Mouse (Mus musculus) midbrain, embryonic 16.5 days (tissue): ENCODE measurements around the gene Wfs1. TPM values are rescaled to one million over a fixed set of nuclear protein-coding genes. Genes with fewer than 3 reads are reported as not detected.

Source experiments
- ATAC-seq: fragments of 200-750 bp; cut with Nextera tagmentation; 2 replicates; pipeline ENCODE4 v1.8.0; 2017; ENCODE audit warnings: moderate TSS enrichment
- H3K27ac ChIP-seq: fragments of 300-500 bp; sonication (generic); 2 replicates; pipeline ENCODE4 v1.5.1; 2014; ENCODE audit warnings: mild to moderate bottlenecking, low read length, mixed read lengths
- H3K27me3 ChIP-seq: fragments of 300-500 bp; sonication (generic); 2 replicates; pipeline ENCODE4 v1.6.1; 2014; ENCODE audit warnings: low read depth, low read length, mixed read lengths; ENCODE audit not compliant: control insufficient read depth, insufficient read depth
- H3K36me3 ChIP-seq: fragments of 300-500 bp; sonication (generic); 2 replicates; pipeline ENCODE4 v1.6.1; 2014; ENCODE audit warnings: mild to moderate bottlenecking, low read length, moderate library complexity, mixed read lengths; ENCODE audit not compliant: control insufficient read depth, insufficient read depth
- H3K4me1 ChIP-seq: fragments of 300-500 bp; sonication (generic); 2 replicates; pipeline ENCODE4 v1.6.1; 2014; ENCODE audit warnings: mild to moderate bottlenecking, low read length, mixed read lengths; ENCODE audit not compliant: control insufficient read depth, insufficient read depth
- H3K4me2 ChIP-seq: fragments of 300-500 bp; sonication (generic); 2 replicates; pipeline ENCODE4 v1.6.1; 2014; ENCODE audit warnings: mild to moderate bottlenecking, low read length, mixed read lengths
- H3K4me3 ChIP-seq: fragments of 300-500 bp; sonication (generic); 2 replicates; pipeline ENCODE4 v1.5.1; 2014; ENCODE audit warnings: low read depth, mild to moderate bottlenecking, low read length, moderate library complexity, mixed read lengths
- H3K9ac ChIP-seq: fragments of 300-500 bp; sonication (generic); 2 replicates; pipeline ENCODE4 v1.6.1; 2014; ENCODE audit warnings: low read depth, low read length, mixed read lengths
- H3K9me3 ChIP-seq: fragments of 300-500 bp; sonication (generic); replicated peaks from 2 replicates; pipeline ENCODE4 v1.6.1; 2014; ENCODE audit warnings: mild to moderate bottlenecking, low read length, mixed read lengths; ENCODE audit not compliant: control insufficient read depth, poor library complexity, severe bottlenecking
- WGBS: fragments of 180-500 bp; shearing (Covaris S2); extraction: QIAGEN DNeasy Blood & Tissue Kit; methylation state at CpG from one replicate; pipeline ENCODE4 v1.1.7; 2014; 5-methylcytosine and 5-hydroxymethylcytosine counted together
- polyA plus RNA-seq: library from polyadenylated mRNA; unstranded; fragments of >200 nt; fragmentation: Nextera tagmentation; extraction: Ambion mirVana; gene quantifications from 2 replicates; pipeline ENCODE4 v1.2.1, GENCODE M21; 2015

Gene Wfs1
- polyA plus RNA-seq = 10.3 and 11.1 TPM in 2 replicates

GRCm38 (mm10) chr5:36988781-36989624 is at the start of gene Wfs1:
TSS of gene Wfs1 (minus strand) at chr5:36989205.
- H3K27me3 ChIP-seq = no peaks in the 10 kb centered on the region
- peaks cover 13% of the 10 kb centered on the region; the same call in 1 of the 2 replicates for H3K4me1 ChIP-seq
- no peaks in the 10 kb centered on the region for H3K9me3 ChIP-seq
- WGBS = under 1% methylated on average over 60 of the region's 60 CpGs
- H3K4me2 ChIP-seq = peak within 1 kb of the TSS; percentile 99
- peak within 1 kb of the TSS; percentile 67 for H3K4me3 ChIP-seq
- peak within 1 kb of the TSS; percentile 22; the same call in 1 of the 2 replicates for H3K27ac ChIP-seq
- no peaks in the 10 kb centered on the region for H3K36me3 ChIP-seq
- peak; percentile 98 for ATAC-seq
- H3K9ac ChIP-seq = peak within 1 kb of the TSS; percentile 68

- H3K4me1 ChIP-seq = peaks cover 2% of the 10 kb centered on the region; the same call in 1 of the 2 replicates
- H3K36me3 ChIP-seq = no peaks in the 10 kb centered on the region
- WGBS = 76% methylated on average over 3 of the region's 3 CpGs
- no peak overlapping the region for H3K9ac ChIP-seq
- no peak overlapping the region for H3K4me2 ChIP-seq
- no peaks in the 10 kb centered on the region for H3K9me3 ChIP-seq
- ATAC-seq = no peak
- H3K27ac ChIP-seq = no peak overlapping the region
- H3K27me3 ChIP-seq = no peaks in the 10 kb centered on the region
- no peak overlapping the region for H3K4me3 ChIP-seq
Measured at GRCm38 (mm10) chr5:37036884-37037283, 47.9 kb upstream of the Wfs1 start.

- H3K4me1 ChIP-seq = peaks cover 3% of the 10 kb centered on the region; the same call in 1 of the 2 replicates
- no peak for ATAC-seq
- no peak overlapping the region for H3K27ac ChIP-seq
- no peak overlapping the region for H3K4me2 ChIP-seq
- 84% methylated on average over 6 of the region's 6 CpGs for WGBS
- H3K27me3 ChIP-seq = no peaks in the 10 kb centered on the region
- H3K9ac ChIP-seq = no peak overlapping the region
- no peaks in the 10 kb centered on the region for H3K9me3 ChIP-seq
- H3K36me3 ChIP-seq = no peaks in the 10 kb centered on the region
- H3K4me3 ChIP-seq = no peak overlapping the region
Measured at GRCm38 (mm10) chr5:37035896-37036295, 46.9 kb upstream of the Wfs1 start.

GRCm38 (mm10) chr5:37035192-37035591 is 46.2 kb upstream of the Wfs1 start:
- H3K27me3 ChIP-seq = no peaks in the 10 kb centered on the region; the same call in 1 of the 2 replicates
- no peak overlapping the region for H3K27ac ChIP-seq
- H3K9ac ChIP-seq = no peak overlapping the region
- no peaks in the 10 kb centered on the region for H3K36me3 ChIP-seq
- WGBS = 65% methylated on average over 6 of the region's 6 CpGs
- H3K9me3 ChIP-seq = no peaks in the 10 kb centered on the region
- no peak overlapping the region for H3K4me3 ChIP-seq
- peaks cover 10% of the 10 kb centered on the region for H3K4me1 ChIP-seq
- no peak overlapping the region for H3K4me2 ChIP-seq
- ATAC-seq = peak; percentile 44; the same call in 1 of the 2 replicates

- Histone ChIP-seq H3K9ac (no peak overlapping the region), H3K27ac (no peak overlapping the region), H3K27me3 (peaks cover 10% of the 10 kb centered on the region), H3K4me3 (no peak overlapping the region), H3K36me3 (no peaks in the 10 kb centered on the region), H3K4me2 (peak overlapping the region; percentile 79), H3K9me3 (no peaks in the 10 kb centered on the region), H3K4me1 (peaks cover 19% of the 10 kb centered on the region)
- ATAC-seq = no peak
- 55% methylated on average over 9 of the region's 9 CpGs for WGBS
Measured at GRCm38 (mm10) chr5:37030753-37031152, 41.7 kb upstream of the Wfs1 start.

GRCm38 (mm10) chr5:37029326-37029905 is 40.4 kb upstream of the Wfs1 start:
- peak; percentile 9; the same call in 1 of the 2 replicates for ATAC-seq

GRCm38 (mm10) chr5:37028486-37029311 is 39.7 kb upstream of the Wfs1 start:
- H3K36me3 ChIP-seq = no peaks in the 10 kb centered on the region
- peak; percentile 92 for ATAC-seq
- H3K4me2 ChIP-seq = peak overlapping the region; percentile 79
- H3K9ac ChIP-seq = peak overlapping the region; percentile 83
- peak overlapping the region; percentile 88 for H3K27ac ChIP-seq
- peak overlapping the region; percentile 82 for H3K4me3 ChIP-seq
- H3K9me3 ChIP-seq = no peaks in the 10 kb centered on the region
- H3K27me3 ChIP-seq = peaks cover 10% of the 10 kb centered on the region
- under 1% methylated on average over 70 of the region's 72 CpGs for WGBS
- H3K4me1 ChIP-seq = peaks cover 19% of the 10 kb centered on the region

More at GRCm38 (mm10) chr5:37029326-37029905, 40.4 kb upstream of the Wfs1 start:
- H3K36me3 ChIP-seq = no peaks in the 10 kb centered on the region
- H3K4me3 ChIP-seq = peak overlapping the region; percentile 82
- peak overlapping the region; percentile 83 for H3K9ac ChIP-seq
- peak overlapping the region; percentile 88 for H3K27ac ChIP-seq
- no peaks in the 10 kb centered on the region for H3K9me3 ChIP-seq
- H3K4me1 ChIP-seq = peaks cover 19% of the 10 kb centered on the region
- WGBS = 0% methylated on average over 17 of the region's 17 CpGs
- peak overlapping the region; percentile 79 for H3K4me2 ChIP-seq
- peaks cover 10% of the 10 kb centered on the region for H3K27me3 ChIP-seq

- peak overlapping the region; percentile 82 for H3K4me3 ChIP-seq
- WGBS = under 1% methylated on average over 36 of the region's 37 CpGs
- H3K36me3 ChIP-seq = no peaks in the 10 kb centered on the region
- peak overlapping the region; percentile 88 for H3K27ac ChIP-seq
- H3K4me1 ChIP-seq = peaks cover 19% of the 10 kb centered on the region
- peaks cover 10% of the 10 kb centered on the region for H3K27me3 ChIP-seq
- peak overlapping the region; percentile 83 for H3K9ac ChIP-seq
- H3K4me2 ChIP-seq = peak overlapping the region; percentile 79
- ATAC-seq = peak; percentile 92
- no peaks in the 10 kb centered on the region for H3K9me3 ChIP-seq
Measured at GRCm38 (mm10) chr5:37028104-37028485, 39.1 kb upstream of the Wfs1 start.
